Mouse (Mus musculus): ENCODE measurements around the gene Myo16. TPM values are rescaled to one million over a fixed set of nuclear protein-coding genes. Genes with fewer than 3 reads are reported as not detected.

Gene Myo16
- 0.51 TPM in 1 of 2 replicates, not detected in the other for polyA plus RNA-seq (2012; rRNA removed)

DNA sequence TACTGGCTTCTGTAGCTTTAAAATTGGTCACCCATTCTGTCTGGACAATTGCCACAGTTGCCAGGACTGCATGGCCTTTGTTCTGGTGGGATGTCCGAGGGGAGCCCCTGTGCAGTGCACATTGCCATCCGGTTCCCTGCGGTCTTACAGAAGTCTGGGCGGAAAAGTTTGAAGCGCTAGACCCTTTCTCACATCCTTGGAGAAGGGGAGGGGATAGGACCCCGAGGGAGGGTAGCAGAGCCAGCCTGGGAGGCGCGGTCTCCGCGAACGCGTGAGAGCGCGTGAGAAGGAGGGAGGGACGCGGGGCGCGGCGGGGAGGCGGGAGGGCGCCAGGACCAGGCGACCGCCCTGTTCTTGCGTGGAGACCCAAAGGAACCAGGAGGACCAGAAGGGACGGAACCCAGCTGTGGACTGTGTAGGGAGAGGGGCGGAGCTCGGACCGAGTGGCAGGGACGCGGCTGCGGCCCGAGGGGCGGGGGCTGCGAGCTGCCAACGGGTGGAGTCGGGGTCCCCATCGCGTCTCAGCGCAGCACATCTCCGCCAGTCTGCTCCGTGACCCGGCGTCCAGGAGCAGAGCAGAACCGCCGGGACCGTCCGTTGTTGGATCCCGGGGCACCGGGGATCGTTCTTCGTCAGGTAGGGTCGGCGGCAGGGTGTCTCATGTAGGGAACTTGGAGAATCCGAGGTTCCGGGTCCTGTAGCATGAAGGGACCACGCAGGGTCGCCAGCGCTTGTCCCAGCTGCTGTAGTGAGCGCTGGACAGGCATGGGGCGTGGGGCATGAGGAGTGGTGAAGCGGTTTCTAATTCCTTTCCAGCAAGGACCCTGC lies at the start of gene Myo16:
Gene Myo16 (plus strand): TSS at position 301 of the 828 bp plus-strand sequence.
- Histone ChIP-seq H3K27ac (ENCODE audit: insufficient read depth, low read depth, low read length) (no peak within 1 kb of the TSS), H3K36me3 (ENCODE audit: control insufficient read depth, insufficient read depth, low read length) (no peaks in the 10 kb centered on the region), H3K4me3 (ENCODE audit: low read depth, low read length) (peak within 1 kb of the TSS; percentile 25), H3K4me1 (ENCODE audit: control insufficient read depth, insufficient read depth, insufficient read length, low read length) (no peaks in the 10 kb centered on the region), H3K27me3 (ENCODE audit: control insufficient read depth, insufficient read depth, low read length) (peaks cover 11% of the 10 kb centered on the region; the same call in 1 of the 2 replicates)
- TF ChIP-seq POLR2A (IDR thresholded peaks at IDR 0.05; ENCODE audit: low read depth, low read length), result no peak
- TF ChIP-seq CTCF (IDR thresholded peaks at IDR 0.05; ENCODE audit: extremely low read depth, insufficient read length, insufficient replicate concordance, low read depth, low read length), result no peak
- WGBS, result 4% methylated on average over 60 of the region's 61 CpGs

- Histone ChIP-seq H3K27ac (ENCODE audit: insufficient read depth, low read depth, low read length) (no peak overlapping the region), H3K4me1 (ENCODE audit: control insufficient read depth, insufficient read depth, insufficient read length, low read length) (no peaks in the 10 kb centered on the region), H3K27me3 (ENCODE audit: control insufficient read depth, insufficient read depth, low read length) (no peaks in the 10 kb centered on the region), H3K36me3 (ENCODE audit: control insufficient read depth, insufficient read depth, low read length) (no peaks in the 10 kb centered on the region), H3K4me3 (ENCODE audit: low read depth, low read length) (no peak overlapping the region)
- no peak for TF ChIP-seq CTCF (IDR thresholded peaks at IDR 0.05; ENCODE audit: extremely low read depth, insufficient read length, insufficient replicate concordance, low read depth, low read length)
- no peak for TF ChIP-seq POLR2A (IDR thresholded peaks at IDR 0.05; ENCODE audit: low read depth, low read length)
- WGBS, result 86% methylated on average over 8 of the region's 8 CpGs
Measured at GRCm38 (mm10) chr8:10108516-10109271, 45.0 kb upstream of the Myo16 start.

- no peak overlapping the region for H3K4me3 ChIP-seq (ENCODE audit: low read depth, low read length)
- WGBS, result 89% methylated on average over 5 of the region's 5 CpGs
Measured at GRCm38 (mm10) chr8:10122749-10123148, 31.0 kb upstream of the Myo16 start.

GRCm38 (mm10) chr8:10123412-10123811 lies 30.3 kb upstream of the Myo16 start:
- H3K27me3 ChIP-seq (ENCODE audit: control insufficient read depth, insufficient read depth, low read length), result no peaks in the 10 kb centered on the region
- no peak overlapping the region for H3K4me3 ChIP-seq (ENCODE audit: low read depth, low read length)
- no peaks in the 10 kb centered on the region for H3K4me1 ChIP-seq (ENCODE audit: control insufficient read depth, insufficient read depth, insufficient read length, low read length)
- WGBS, result 76% methylated on average over 2 of the region's 2 CpGs
- H3K27ac ChIP-seq (ENCODE audit: insufficient read depth, low read depth, low read length), result no peak overlapping the region
- TF ChIP-seq CTCF (IDR thresholded peaks at IDR 0.05; ENCODE audit: extremely low read depth, insufficient read length, insufficient replicate concordance, low read depth, low read length) (no peak), POLR2A (IDR thresholded peaks at IDR 0.05; ENCODE audit: low read depth, low read length) (no peak)
- H3K36me3 ChIP-seq (ENCODE audit: control insufficient read depth, insufficient read depth, low read length), result no peaks in the 10 kb centered on the region

More at GRCm38 (mm10) chr8:10122749-10123148, 31.0 kb upstream of the Myo16 start:
- Histone ChIP-seq H3K36me3 (ENCODE audit: control insufficient read depth, insufficient read depth, low read length) (no peaks in the 10 kb centered on the region), H3K27me3 (ENCODE audit: control insufficient read depth, insufficient read depth, low read length) (no peaks in the 10 kb centered on the region), H3K4me1 (ENCODE audit: control insufficient read depth, insufficient read depth, insufficient read length, low read length) (no peaks in the 10 kb centered on the region), H3K27ac (ENCODE audit: insufficient read depth, low read depth, low read length) (no peak overlapping the region)
- TF ChIP-seq POLR2A (IDR thresholded peaks at IDR 0.05; ENCODE audit: low read depth, low read length), result no peak
- TF ChIP-seq CTCF (IDR thresholded peaks at IDR 0.05; ENCODE audit: extremely low read depth, insufficient read length, insufficient replicate concordance, low read depth, low read length), result no peak

DNA sequence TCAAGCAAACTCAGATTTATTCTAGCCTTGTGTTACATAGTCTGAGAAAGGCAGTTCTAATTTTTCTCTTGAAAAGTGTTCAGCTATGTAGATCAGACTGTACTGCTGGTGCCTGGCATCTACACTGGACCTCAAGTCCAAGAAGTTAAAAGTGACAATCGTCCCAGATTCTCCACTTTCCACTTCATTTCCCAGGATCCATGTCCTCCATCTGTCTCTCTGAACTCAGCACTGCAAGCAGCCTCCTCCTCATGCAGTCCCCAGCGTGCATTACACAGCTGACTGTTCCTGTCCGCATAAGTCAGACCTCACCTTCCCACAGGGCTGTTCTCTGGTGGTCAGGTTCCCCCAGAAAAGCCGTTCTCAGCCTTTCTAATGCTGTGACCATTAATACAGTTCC lies 28.0 kb upstream of the Myo16 start:
- no peak overlapping the region for H3K4me3 ChIP-seq (ENCODE audit: low read depth, low read length)
- H3K27ac ChIP-seq (ENCODE audit: insufficient read depth, low read depth, low read length), result no peak overlapping the region
- no peaks in the 10 kb centered on the region for H3K36me3 ChIP-seq (ENCODE audit: control insufficient read depth, insufficient read depth, low read length)
- H3K27me3 ChIP-seq (ENCODE audit: control insufficient read depth, insufficient read depth, low read length), result no peaks in the 10 kb centered on the region
- TF ChIP-seq CTCF (IDR thresholded peaks at IDR 0.05; ENCODE audit: extremely low read depth, insufficient read length, insufficient replicate concordance, low read depth, low read length) (no peak), POLR2A (IDR thresholded peaks at IDR 0.05; ENCODE audit: low read depth, low read length) (no peak)
- 66% methylated on average over 4 of the region's 4 CpGs for WGBS
- H3K4me1 ChIP-seq (ENCODE audit: control insufficient read depth, insufficient read depth, insufficient read length, low read length), result no peaks in the 10 kb centered on the region

- TF ChIP-seq POLR2A (IDR thresholded peaks at IDR 0.05; ENCODE audit: low read depth, low read length) (no peak), CTCF (IDR thresholded peaks at IDR 0.05; ENCODE audit: extremely low read depth, insufficient read length, insufficient replicate concordance, low read depth, low read length) (no peak)
- H3K36me3 ChIP-seq (ENCODE audit: control insufficient read depth, insufficient read depth, low read length), result no peaks in the 10 kb centered on the region
- 43% methylated on average over 15 of the region's 15 CpGs for WGBS
- no peaks in the 10 kb centered on the region for H3K4me1 ChIP-seq (ENCODE audit: control insufficient read depth, insufficient read depth, insufficient read length, low read length)
- no peak overlapping the region for H3K4me3 ChIP-seq (ENCODE audit: low read depth, low read length)
- no peak overlapping the region for H3K27ac ChIP-seq (ENCODE audit: insufficient read depth, low read depth, low read length)
- H3K27me3 ChIP-seq (ENCODE audit: control insufficient read depth, insufficient read depth, low read length), result no peaks in the 10 kb centered on the region
Measured at GRCm38 (mm10) chr8:10130513-10131414, 22.9 kb upstream of the Myo16 start.

All from small intestine, adult 2 months (tissue).